8 mouse cellular contexts compared by ENCODE assay signal in genomic region chr12:8326825-8327674, GRCm38 (mm10). TPM values are rescaled to one million over a fixed set of nuclear protein-coding genes. Genes with fewer than 3 reads are reported as not detected.
DNase-seq lines count a peak whose midpoint lies in the region; ATAC-seq and TF ChIP-seq lines count a peak whose summit lies in the region.

No protein-coding gene starts in this region.

- H3K4me3 ChIP-seq in forebrain, embryonic 12.5 days (replicated peaks): no peak overlapping the region
- no peak overlapping the region for H3K4me3 ChIP-seq in heart, postnatal 0 days (ENCODE audit: low read depth, low read length)
- no peak overlapping the region for H3K4me3 ChIP-seq in liver, embryonic 14.5 days (ENCODE audit: insufficient read depth in 1 of 2, low read depth in 2 of 2, low read length in 2 of 2)
- no peak overlapping the region for H3K4me3 ChIP-seq in neural tube, embryonic 12.5 days
- no peak overlapping the region for H3K4me3 ChIP-seq in stomach, postnatal 0 days (ENCODE audit: low read depth, low read length)

- peak overlapping the region; percentile 56; the same call in 1 of the 2 replicates for H3K27ac ChIP-seq in forebrain, embryonic 12.5 days
- peak overlapping the region; percentile 59 for H3K27ac ChIP-seq in heart, postnatal 0 days (ENCODE audit: low read depth)
- H3K27ac ChIP-seq in liver, embryonic 14.5 days: no peak overlapping the region
- peak overlapping the region; percentile 34 for H3K27ac ChIP-seq in neural tube, embryonic 12.5 days
- peak overlapping the region; percentile 49; the same call in 1 of the 2 replicates for H3K27ac ChIP-seq in stomach, postnatal 0 days (replicated peaks)

- peak overlapping the region; percentile 55 for H3K9ac ChIP-seq in forebrain, embryonic 12.5 days
- H3K9ac ChIP-seq in heart, postnatal 0 days (replicated peaks; ENCODE audit: low read depth, low read length): peak overlapping the region; percentile 41
- no peak overlapping the region for H3K9ac ChIP-seq in liver, embryonic 14.5 days (replicated peaks)
- peak overlapping the region; percentile 44 for H3K9ac ChIP-seq in neural tube, embryonic 12.5 days
- H3K9ac ChIP-seq in stomach, postnatal 0 days (ENCODE audit: low read length): no peak overlapping the region

- H3K27me3 ChIP-seq in forebrain, embryonic 12.5 days: no peaks in the 10 kb centered on the region
- no peaks in the 10 kb centered on the region for H3K27me3 ChIP-seq in heart, postnatal 0 days (ENCODE audit: control insufficient read depth, insufficient read depth, low read length)
- no peaks in the 10 kb centered on the region for H3K27me3 ChIP-seq in liver, embryonic 14.5 days (ENCODE audit: control insufficient read depth, insufficient read depth, low read length)
- no peaks in the 10 kb centered on the region for H3K27me3 ChIP-seq in neural tube, embryonic 12.5 days (replicated peaks)
- no peaks in the 10 kb centered on the region for H3K27me3 ChIP-seq in stomach, postnatal 0 days (ENCODE audit: control insufficient read depth, insufficient read depth, low read length)

- peak; percentile 93 for ATAC-seq in forebrain, embryonic 12.5 days (ENCODE audit: low FRiP score)
- peak; percentile 85 for ATAC-seq in heart, postnatal 0 days (ENCODE audit: insufficient read depth, low read depth)
- ATAC-seq in liver, embryonic 14.5 days (ENCODE audit: insufficient read depth): peak; percentile 67
- ATAC-seq in neural tube, embryonic 12.5 days (ENCODE audit: low FRiP score, low read depth): peak; percentile 93
- peak; percentile 78 for ATAC-seq in stomach, postnatal 0 days (ENCODE audit: low FRiP score, low TSS enrichment)

- H3K36me3 ChIP-seq in forebrain, embryonic 12.5 days (replicated peaks): peaks cover 5% of the 10 kb centered on the region; the same call in 1 of the 2 replicates
- H3K36me3 ChIP-seq in heart, postnatal 0 days (replicated peaks; ENCODE audit: control insufficient read depth, insufficient read depth, low read length): peaks cover 33% of the 10 kb centered on the region
- no peaks in the 10 kb centered on the region for H3K36me3 ChIP-seq in liver, embryonic 14.5 days (replicated peaks; ENCODE audit: control insufficient read depth, insufficient read depth, low read depth)
- peaks cover 14% of the 10 kb centered on the region; the same call in 1 of the 2 replicates for H3K36me3 ChIP-seq in neural tube, embryonic 12.5 days
- H3K36me3 ChIP-seq in stomach, postnatal 0 days (ENCODE audit: control insufficient read depth, insufficient read depth, low read length): peaks cover 2% of the 10 kb centered on the region; the same call in 1 of the 2 replicates

- TF ChIP-seq CTCF in heart, postnatal 0 days (IDR thresholded peaks at IDR 0.05; ENCODE audit: low read depth): peak; percentile 99
- TF ChIP-seq CTCF in liver, embryonic 14.5 days (IDR thresholded peaks at IDR 0.05; ENCODE audit: low read depth): peak; percentile 92
- TF ChIP-seq CTCF in stomach, postnatal 0 days (IDR thresholded peaks at IDR 0.05; ENCODE audit: low read depth): peak; percentile 99

- H3K4me1 ChIP-seq in forebrain, embryonic 12.5 days: peaks cover 18% of the 10 kb centered on the region
- peaks cover 9% of the 10 kb centered on the region; the same call in 1 of the 2 replicates for H3K4me1 ChIP-seq in heart, postnatal 0 days (ENCODE audit: control insufficient read depth, insufficient read depth)
- H3K4me1 ChIP-seq in liver, embryonic 14.5 days (replicated peaks; ENCODE audit: control insufficient read depth in 2 of 2, insufficient read depth in 2 of 2, low read length in 1 of 2): no peaks in the 10 kb centered on the region; a peak in 1 of 4 replicates
- peaks cover 14% of the 10 kb centered on the region; the same call in 1 of the 2 replicates for H3K4me1 ChIP-seq in neural tube, embryonic 12.5 days
- H3K4me1 ChIP-seq in stomach, postnatal 0 days (replicated peaks; ENCODE audit: control insufficient read depth, insufficient read depth): 0 out of 2 replicates have a peak, but pooled peaks cover 3% of the 10 kb centered on the region

- TF ChIP-seq EP300 in heart, postnatal 0 days (IDR thresholded peaks at IDR 0.05; ENCODE audit: low read depth): no peak
- no peak for TF ChIP-seq EP300 in liver, embryonic 14.5 days (IDR thresholded peaks at IDR 0.05; ENCODE audit: low read depth)
- TF ChIP-seq EP300 in stomach, postnatal 0 days (optimal IDR thresholded peaks at IDR 0.05): no peak

- no peak overlapping the region for H3K4me2 ChIP-seq in forebrain, embryonic 12.5 days
- H3K4me2 ChIP-seq in heart, postnatal 0 days (ENCODE audit: low read depth, low read length): no peak overlapping the region
- no peak overlapping the region for H3K4me2 ChIP-seq in liver, embryonic 14.5 days (ENCODE audit: low read depth)
- H3K4me2 ChIP-seq in neural tube, embryonic 12.5 days (replicated peaks): 0 out of 2 replicates have a peak overlapping the region, but pooled peaks have one; percentile 8
- no peak overlapping the region for H3K4me2 ChIP-seq in stomach, postnatal 0 days (replicated peaks; ENCODE audit: low read depth)

- DNase-seq in CD8-positive naive resting alpha-beta T cell, adult 2 months (ENCODE audit: low read depth in 2 of 2, low spot score in 2 of 2): peak; percentile 83 to 86
- DNase-seq in c-Kit-positive CD71-negative TER-119-negative erythroid progenitor cells, embryonic 14.5 days (ENCODE audit: low read depth): peak; percentile 91
- peak; percentile 90 for DNase-seq in heart, postnatal 0 days (ENCODE audit: low spot score)
- DNase-seq in kidney, postnatal 36 days: peak; percentile 93 to 96
- peak; percentile 52 to 57 (median 54) for DNase-seq in liver, embryonic 14.5 days (ENCODE audit: low read depth in 3 of 3, low spot score in 3 of 3)
- peak; percentile 94 for DNase-seq in stomach, postnatal 0 days (ENCODE audit: low spot score)

- WGBS in forebrain, embryonic 12.5 days: 18% methylated on average over 17 of the region's 17 CpGs
- WGBS in heart, postnatal 0 days: 31% methylated on average over 17 of the region's 17 CpGs
- 33% methylated on average over 17 of the region's 17 CpGs for WGBS in liver, embryonic 14.5 days (ENCODE audit: insufficient replicate concordance)
- 21% methylated on average over 17 of the region's 17 CpGs for WGBS in neural tube, embryonic 12.5 days
- 37% methylated on average over 17 of the region's 17 CpGs for WGBS in stomach, postnatal 0 days

- H3K9me3 ChIP-seq in forebrain, embryonic 12.5 days: no peaks in the 10 kb centered on the region
- H3K9me3 ChIP-seq in heart, postnatal 0 days (replicated peaks; ENCODE audit: control insufficient read depth, low read length): no peaks in the 10 kb centered on the region
- H3K9me3 ChIP-seq in liver, embryonic 14.5 days (ENCODE audit: control insufficient read depth, low read length): no peaks in the 10 kb centered on the region
- no peaks in the 10 kb centered on the region for H3K9me3 ChIP-seq in neural tube, embryonic 12.5 days
- H3K9me3 ChIP-seq in stomach, postnatal 0 days (ENCODE audit: control insufficient read depth, low read length): no peaks in the 10 kb centered on the region

RNA-seq across cellular contexts. Expression of gene Hs1bp3, which starts 13.8 kb away (rescaled TPM):
- polyA plus RNA-seq in forebrain, embryonic 12.5 days (2016; fragmentation: Nextera tagmentation; extraction: Ambion mirVana): 11.5 and 11.7 TPM in 2 replicates
- 9.5 and 11.7 TPM in 2 replicates for total RNA-seq in heart, postnatal 0 days (2014; rRNA removed; ENCODE audit: low replicate concordance)
- 9.7 TPM in 2 replicates for polyA plus RNA-seq in heart, postnatal 0 days (2015; fragmentation: Nextera tagmentation; extraction: Ambion mirVana)
- 2.4 and 2.7 TPM in 2 replicates for polyA plus RNA-seq in liver, embryonic 14.5 days (2012; rRNA removed)
- polyA plus RNA-seq in liver, embryonic 14.5 days (2014; fragmentation: Nextera tagmentation; extraction: Ambion mirVana): 2.1 and 2.3 TPM in 2 replicates
- 10.9 and 11.6 TPM in 2 replicates for polyA plus RNA-seq in neural tube, embryonic 12.5 days (2016; fragmentation: Nextera tagmentation; extraction: Ambion mirVana)
- polyA plus RNA-seq in stomach, postnatal 0 days (2015; fragmentation: Nextera tagmentation; extraction: Ambion mirVana): 7.0 and 7.7 TPM in 2 replicates

RNA-seq across cellular contexts. Expression of gene Gdf7, which starts 25.3 kb away (rescaled TPM):
- polyA plus RNA-seq in forebrain, embryonic 12.5 days (2016; fragmentation: Nextera tagmentation; extraction: Ambion mirVana): 0.27 and 0.34 TPM in 2 replicates
- not detected in 2 replicates for total RNA-seq in heart, postnatal 0 days (2014; rRNA removed; ENCODE audit: low replicate concordance)
- polyA plus RNA-seq in heart, postnatal 0 days (2015; fragmentation: Nextera tagmentation; extraction: Ambion mirVana): not detected in 2 replicates
- polyA plus RNA-seq in liver, embryonic 14.5 days (2012; rRNA removed): not detected in 2 replicates
- polyA plus RNA-seq in liver, embryonic 14.5 days (2014; fragmentation: Nextera tagmentation; extraction: Ambion mirVana): not detected in 2 replicates
- polyA plus RNA-seq in neural tube, embryonic 12.5 days (2016; fragmentation: Nextera tagmentation; extraction: Ambion mirVana): 0.39 and 0.42 TPM in 2 replicates
- 0.06 TPM in 1 of 2 replicates, not detected in the other for polyA plus RNA-seq in stomach, postnatal 0 days (2015; fragmentation: Nextera tagmentation; extraction: Ambion mirVana)

Comparison
In these comparisons a context has a peak if more than half of its experiments do, and no peak if none do; other contexts are left out.
1. H3K9ac ChIP-seq: peak in forebrain, embryonic 12.5 days (single experiment), heart, postnatal 0 days (single experiment) and neural tube, embryonic 12.5 days (single experiment); none in liver, embryonic 14.5 days (single experiment) and stomach, postnatal 0 days (single experiment).
2. Peak in every context shown above with its lines, with median percentiles within 50 percentile points of each other: DNase-seq, ATAC-seq and CTCF ChIP-seq.